ENCODE assay signal across 7 mouse cellular contexts in genomic region chr5:72094582-72094981, GRCm38 (mm10).
DNase-seq lines count a peak whose midpoint lies in the region; ATAC-seq and TF ChIP-seq lines count a peak whose summit lies in the region.

No protein-coding gene starts in this region.

- no peaks in the 10 kb centered on the region for H3K36me3 ChIP-seq in intestine, postnatal 0 days (ENCODE audit: control insufficient read depth, insufficient read depth)
- no peaks in the 10 kb centered on the region for H3K36me3 ChIP-seq in intestine, embryonic 16.5 days (ENCODE audit: control insufficient read depth, insufficient read depth, low read length)
- H3K36me3 ChIP-seq in neural tube, embryonic 12.5 days: no peaks in the 10 kb centered on the region

- no peak for DNase-seq in neural tube, embryonic 10.5 days (ENCODE audit: extremely low spot score, low spot score)
- DNase-seq in embryo, embryonic 9.5 days (ENCODE audit: extremely low spot score): peak; percentile 2
- DNase-seq in ovary, postnatal 10 days (ENCODE audit: low spot score): no peak
- DNase-seq in right cerebral cortex, postnatal 25 days: no peak

- H3K9ac ChIP-seq in intestine, postnatal 0 days (ENCODE audit: low read depth, low read length): no peak overlapping the region
- no peak overlapping the region for H3K9ac ChIP-seq in intestine, embryonic 16.5 days (ENCODE audit: low read depth, low read length)
- no peak overlapping the region for H3K9ac ChIP-seq in neural tube, embryonic 12.5 days

- H3K9me3 ChIP-seq in intestine, postnatal 0 days (ENCODE audit: control insufficient read depth): no peaks in the 10 kb centered on the region
- no peaks in the 10 kb centered on the region for H3K9me3 ChIP-seq in intestine, embryonic 16.5 days (ENCODE audit: control insufficient read depth, low read length)
- H3K9me3 ChIP-seq in neural tube, embryonic 12.5 days: no peaks in the 10 kb centered on the region

- H3K4me2 ChIP-seq in intestine, postnatal 0 days (replicated peaks; ENCODE audit: low read depth): no peak overlapping the region
- H3K4me2 ChIP-seq in intestine, embryonic 16.5 days (ENCODE audit: low read depth, low read length): no peak overlapping the region
- H3K4me2 ChIP-seq in neural tube, embryonic 12.5 days (replicated peaks): no peak overlapping the region

- 54% methylated on average over 7 of the region's 7 CpGs for WGBS in intestine, postnatal 0 days
- WGBS in intestine, embryonic 16.5 days: 49% methylated on average over 7 of the region's 7 CpGs
- WGBS in neural tube, embryonic 12.5 days: 57% methylated on average over 7 of the region's 7 CpGs

- ATAC-seq in intestine, postnatal 0 days: no peak
- no peak for ATAC-seq in intestine, embryonic 16.5 days
- peak; percentile 68; the same call in 1 of the 2 replicates for ATAC-seq in neural tube, embryonic 12.5 days (ENCODE audit: low FRiP score, low read depth)

- no peaks in the 10 kb centered on the region for H3K4me1 ChIP-seq in intestine, postnatal 0 days (replicated peaks; ENCODE audit: control insufficient read depth, insufficient read depth, low read length)
- H3K4me1 ChIP-seq in intestine, embryonic 16.5 days (ENCODE audit: control insufficient read depth, insufficient read depth, low read length): no peaks in the 10 kb centered on the region
- H3K4me1 ChIP-seq in neural tube, embryonic 12.5 days: no peaks in the 10 kb centered on the region

- H3K27ac ChIP-seq in intestine, postnatal 0 days (ENCODE audit: low read depth, low read length): no peak overlapping the region
- no peak overlapping the region for H3K27ac ChIP-seq in intestine, embryonic 16.5 days (ENCODE audit: low read length)
- no peak overlapping the region for H3K27ac ChIP-seq in neural tube, embryonic 12.5 days

- peak; percentile 60 for TF ChIP-seq CTCF in intestine, postnatal 0 days (IDR thresholded peaks at IDR 0.05; ENCODE audit: low read depth)

- no peaks in the 10 kb centered on the region for H3K27me3 ChIP-seq in intestine, postnatal 0 days (replicated peaks; ENCODE audit: control insufficient read depth, insufficient read depth, low read length)
- H3K27me3 ChIP-seq in intestine, embryonic 16.5 days (replicated peaks; ENCODE audit: control insufficient read depth, insufficient read depth, low read length): no peaks in the 10 kb centered on the region
- no peaks in the 10 kb centered on the region for H3K27me3 ChIP-seq in neural tube, embryonic 12.5 days (replicated peaks)

- H3K4me3 ChIP-seq in intestine, postnatal 0 days (ENCODE audit: low read depth, low read length): no peak overlapping the region
- no peak overlapping the region for H3K4me3 ChIP-seq in intestine, embryonic 16.5 days (ENCODE audit: low read length)
- no peak overlapping the region for H3K4me3 ChIP-seq in neural tube, embryonic 12.5 days
